Mouse (Mus musculus) gastrocnemius, postnatal 36 days (tissue): ENCODE measurements around the gene Slc24a4. TPM values are rescaled to one million over a fixed set of nuclear protein-coding genes. Genes with fewer than 3 reads are reported as not detected.
A peak's percentile ranks its signal among the peaks of the same experiment; 100 is the strongest.

Source experiments
- DNase-seq, 2 experiments: peaks; one replicate each; pipeline ENCODE4 v3.0.0; 2022
- intact Hi-C: fragments of 180-260 bp; cut with DNase I; formaldehyde crosslinking; loops from one replicate; pipeline ENCODE4 v1.15.1; 2025
- long read RNA-seq, 2 experiments: library from polyadenylated mRNA; stranded (forward); transcript quantifications; one replicate each; pipeline ENCODE4 v2.0.0; 2021
- total RNA-seq, 2 experiments: library from RNA; stranded (reverse); gene quantifications; 2 replicates each; pipeline ENCODE4 v1.2.3; 2021

Gene Slc24a4
- total RNA-seq: not detected
- long read RNA-seq, experiment 1: 0 reads
- long read RNA-seq, experiment 2: 0 reads

- intact Hi-C loops: no loop called here
- no peak for DNase-seq
Measured at GRCm38 (mm10) chr12:102128081-102128790, at the start of gene Slc24a4. Gene Slc24a4, plus strand, starts transcription at chr12:102128733.

GRCm38 (mm10) chr12:102082648-102083425 lies 45.7 kb upstream of the Slc24a4 start:
- DNase-seq: no peak
- intact Hi-C loops: no loop called here

- intact Hi-C loops: no loop called here
- DNase-seq: no peak
Measured at GRCm38 (mm10) chr12:102090535-102090934, 38.0 kb upstream of the Slc24a4 start.

GRCm38 (mm10) chr12:102092342-102093094 lies 36.0 kb upstream of the Slc24a4 start:
- DNase-seq: no peak
- intact Hi-C loops: no loop called here

GRCm38 (mm10) chr12:102105990-102106389 lies 22.5 kb upstream of the Slc24a4 start:
- intact Hi-C loops: no loop called here
- no peak for DNase-seq

- DNase-seq: no peak
- intact Hi-C loops: no loop called here
Measured at GRCm38 (mm10) chr12:102108851-102109250, 19.7 kb upstream of the Slc24a4 start.

- intact Hi-C loops: no loop called here
- no peak for DNase-seq
Measured at GRCm38 (mm10) chr12:102112491-102112890, 16.0 kb upstream of the Slc24a4 start.

GRCm38 (mm10) chr12:102112901-102113300 lies 15.6 kb upstream of the Slc24a4 start:
- intact Hi-C loops: no loop called here
- no peak for DNase-seq

GRCm38 (mm10) chr12:102113391-102113790 lies 15.1 kb upstream of the Slc24a4 start:
- intact Hi-C loops: no loop called here
- no peak for DNase-seq

- intact Hi-C loops: no loop called here
- no peak for DNase-seq
Measured at GRCm38 (mm10) chr12:102116580-102116979, 12.0 kb upstream of the Slc24a4 start.

- intact Hi-C loops: no loop called here
- DNase-seq: no peak
Measured at GRCm38 (mm10) chr12:102118014-102118413, 10.5 kb upstream of the Slc24a4 start.

- no peak for DNase-seq
- intact Hi-C loops: no loop called here
Measured at GRCm38 (mm10) chr12:102127601-102128000, 932 bp upstream of the Slc24a4 start.

GRCm38 (mm10) chr12:102128791-102129507 lies 416 bp downstream of the Slc24a4 start:
- peak; percentile 13 to 19 for DNase-seq
- intact Hi-C loops: no loop called here

- intact Hi-C loops: loop anchor here (5.0 kb wide), 1 partner anchor 253 kb away; no protein-coding TSS in a partner anchor
- DNase-seq: no peak
Measured at GRCm38 (mm10) chr12:102129508-102130030, 1.0 kb downstream of the Slc24a4 start.

GRCm38 (mm10) chr12:102139710-102140109 lies 11.2 kb downstream of the Slc24a4 start:
- DNase-seq: no peak
- intact Hi-C loops: no loop called here

GRCm38 (mm10) chr12:102141330-102141729 lies 12.8 kb downstream of the Slc24a4 start:
- DNase-seq: no peak
- intact Hi-C loops: no loop called here

- DNase-seq: no peak
- intact Hi-C loops: no loop called here
Measured at GRCm38 (mm10) chr12:102147678-102148077, 19.1 kb downstream of the Slc24a4 start.

GRCm38 (mm10) chr12:102148746-102149145 lies 20.2 kb downstream of the Slc24a4 start:
- no peak for DNase-seq
- intact Hi-C loops: no loop called here

- DNase-seq: no peak
- intact Hi-C loops: no loop called here
Measured at GRCm38 (mm10) chr12:102151185-102151584, 22.7 kb downstream of the Slc24a4 start.

- no peak for DNase-seq
- intact Hi-C loops: no loop called here
Measured at GRCm38 (mm10) chr12:102153796-102154195, 25.3 kb downstream of the Slc24a4 start.
